Mouse (Mus musculus) heart, postnatal 10 days (tissue): Measurements from ENCODE around the gene Rbfox3. TPM values are rescaled to one million over a fixed set of nuclear protein-coding genes. Genes with fewer than 3 reads are reported as not detected.

ENCODE experiments used
- DNase-seq, 2 experiments: peaks; one replicate each; pipeline ENCODE4 v3.0.0; 2021
- intact Hi-C: fragments of 180-260 bp; cut with DNase I; formaldehyde crosslinking; loops from one replicate; pipeline ENCODE4 v1.15.1; 2025
- total RNA-seq, 2 experiments: library from RNA; stranded (reverse); gene quantifications; 2 replicates each; pipeline ENCODE4 v1.2.3; 2021

The Rbfox3 gene
- total RNA-seq, 2 experiments from 2014 or later, result 0.36 TPM; not detected in 1

DNA sequence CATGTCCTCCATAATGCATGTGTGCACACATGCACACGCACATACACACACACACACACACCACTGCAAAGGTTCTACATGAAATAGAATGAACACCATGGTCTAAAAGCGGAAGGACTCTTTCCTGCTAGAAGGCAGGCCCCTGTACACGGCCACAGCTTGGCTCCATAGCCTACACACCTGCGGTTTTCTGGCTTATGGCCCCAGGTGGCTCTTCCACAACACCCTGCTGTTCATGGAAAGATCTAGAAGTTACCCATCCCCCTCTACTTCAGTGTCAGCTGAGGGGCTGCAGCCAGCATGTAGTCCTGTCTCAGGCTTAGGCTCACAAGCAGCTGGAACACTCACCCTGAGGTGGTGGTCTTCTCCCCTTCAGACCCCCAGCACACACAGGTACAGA is 140.0 kb downstream of the Rbfox3 start:
- DNase-seq, result no peak
- intact Hi-C loops, result no loop called here

DNA sequence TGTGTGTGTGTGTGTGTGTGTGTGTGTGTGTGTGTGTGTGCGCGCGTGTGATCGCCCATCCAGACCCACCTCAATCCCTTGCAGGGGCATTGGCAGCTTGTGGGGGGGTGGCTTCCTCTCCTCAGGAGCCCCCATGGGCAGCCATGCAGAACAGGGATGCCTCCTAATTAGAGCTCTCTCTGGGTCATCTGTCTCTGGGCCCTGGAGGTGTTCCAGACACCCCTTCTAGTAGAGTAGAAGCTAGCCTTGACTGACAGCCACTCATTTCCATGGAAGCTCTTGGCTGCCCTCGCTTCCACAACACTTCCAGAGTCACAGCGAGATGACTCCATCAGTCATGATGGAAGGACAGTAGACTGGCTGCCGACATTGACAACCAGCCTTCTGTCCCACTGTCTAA is 140.6 kb downstream of the Rbfox3 start:
- intact Hi-C loops, result no loop called here
- DNase-seq, result no peak

DNA sequence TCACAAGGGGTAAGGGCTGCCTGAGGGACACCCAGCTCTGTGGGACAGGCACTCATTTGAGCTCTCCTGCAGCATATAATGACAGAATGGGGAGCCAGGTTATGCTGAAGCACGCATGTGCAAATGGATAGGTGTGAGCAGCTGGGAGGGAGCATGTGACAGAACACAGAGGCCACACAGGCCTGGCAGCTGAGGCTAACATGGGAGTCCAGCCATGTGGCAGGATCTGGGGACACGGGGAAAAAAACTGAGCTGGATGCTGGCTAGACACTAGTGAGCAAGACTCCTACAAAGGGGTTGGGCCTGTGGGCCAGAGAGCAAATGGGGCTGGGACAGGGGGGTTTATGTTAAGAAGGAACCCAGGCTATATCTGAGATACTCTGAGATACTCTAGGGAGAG is 141.9 kb downstream of the Rbfox3 start:
- intact Hi-C loops, result no loop called here

DNA sequence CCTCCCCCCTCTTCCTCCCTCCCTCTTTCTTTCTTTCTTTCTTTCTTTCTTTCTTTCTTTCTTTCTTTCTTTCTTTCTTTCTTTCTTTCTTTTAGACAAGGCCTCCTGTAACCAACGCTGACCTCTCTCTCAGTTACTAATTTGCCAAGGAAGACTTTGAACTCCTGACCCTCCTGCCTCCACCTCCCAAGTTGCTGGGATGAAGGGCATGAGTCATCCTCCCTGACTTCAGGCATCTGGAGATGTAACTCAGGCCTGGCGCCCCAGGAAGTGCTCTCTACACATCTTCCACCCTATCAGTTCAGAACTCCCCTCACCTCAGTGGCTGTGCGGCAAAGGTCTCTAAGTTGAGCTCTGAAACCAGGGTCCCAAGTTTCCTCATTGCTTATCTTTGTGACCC is 143.0 kb downstream of the Rbfox3 start:
- intact Hi-C loops, result no loop called here

More for the DNA sequence above, 141.9 kb downstream of the Rbfox3 start:
- DNase-seq, result no peak

DNA sequence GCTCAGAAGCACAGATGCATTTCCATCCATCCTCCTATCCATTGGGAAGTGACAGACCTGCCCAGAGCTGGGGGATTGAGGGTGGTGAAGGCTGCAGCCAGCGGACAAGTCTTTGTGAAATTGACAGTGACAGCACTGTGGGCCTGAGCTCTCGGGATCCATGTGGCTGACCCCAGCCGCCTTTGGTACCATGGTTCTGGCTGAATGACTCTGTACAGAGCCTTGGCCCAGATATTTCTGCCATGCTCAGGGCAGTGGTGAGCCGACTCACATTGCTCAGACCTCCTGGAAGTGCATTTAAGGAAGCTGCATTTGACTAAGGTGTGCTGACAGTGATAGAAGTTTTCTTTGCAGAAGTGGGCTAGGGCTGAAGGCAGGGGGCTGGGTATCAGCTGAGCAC is 144.0 kb downstream of the Rbfox3 start:
- DNase-seq, result no peak
- intact Hi-C loops, result no loop called here

More for the DNA sequence above, 143.0 kb downstream of the Rbfox3 start:
- no peak for DNase-seq

DNA sequence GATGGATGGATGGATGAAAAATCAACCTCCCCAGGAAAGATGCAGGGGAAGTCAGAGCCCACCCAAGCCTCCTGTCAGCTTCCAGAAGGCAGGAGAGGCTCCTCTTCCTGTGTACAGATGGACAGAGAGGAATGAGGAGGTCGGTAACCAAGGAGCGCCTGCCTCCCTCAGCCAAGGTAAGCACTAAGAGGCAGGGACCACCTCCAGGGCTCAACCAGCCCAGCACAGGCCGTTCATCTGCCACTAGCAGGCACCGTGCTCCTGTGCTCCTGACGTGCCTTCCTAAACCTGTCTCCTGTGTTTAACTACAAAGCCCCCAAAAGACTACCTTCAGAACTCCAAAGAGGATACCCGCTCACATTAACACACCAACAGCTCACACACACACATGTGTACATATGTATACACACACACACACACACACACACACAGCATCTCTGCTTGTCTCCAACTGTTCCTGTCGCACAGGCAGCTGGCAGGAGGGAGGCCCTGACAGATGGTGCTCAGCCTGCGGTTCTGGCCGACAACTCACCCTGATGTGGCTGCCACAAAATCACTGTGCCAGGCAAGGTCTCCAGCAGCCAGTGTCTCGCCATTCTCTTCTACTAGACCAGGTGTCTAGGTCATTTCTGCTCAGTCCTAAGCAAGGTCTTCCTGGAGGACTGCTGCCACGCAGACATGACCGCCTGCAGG is 151.0 kb downstream of the Rbfox3 start:
- DNase-seq, result no peak
- intact Hi-C loops, result no loop called here

DNA sequence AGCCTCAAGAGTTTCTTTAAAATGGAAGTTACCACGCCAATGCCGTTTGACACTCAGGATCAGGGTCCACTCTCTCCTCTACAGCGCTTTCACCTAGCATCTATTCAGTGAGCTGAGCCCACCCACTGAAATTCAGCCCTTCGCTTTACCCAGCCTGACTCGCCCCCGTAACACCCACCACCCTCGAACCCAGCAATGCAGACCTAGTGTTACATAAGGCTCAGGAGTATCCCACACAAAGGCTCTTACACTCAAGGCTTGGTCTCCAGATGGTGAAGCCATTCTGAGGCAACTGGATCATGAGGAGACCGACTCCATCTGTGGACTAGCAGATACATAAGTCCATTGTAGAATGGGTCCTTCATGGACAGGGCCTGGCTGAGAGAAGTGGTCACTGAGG is 152.2 kb downstream of the Rbfox3 start:
- DNase-seq, result no peak
- intact Hi-C loops, result no loop called here

DNA sequence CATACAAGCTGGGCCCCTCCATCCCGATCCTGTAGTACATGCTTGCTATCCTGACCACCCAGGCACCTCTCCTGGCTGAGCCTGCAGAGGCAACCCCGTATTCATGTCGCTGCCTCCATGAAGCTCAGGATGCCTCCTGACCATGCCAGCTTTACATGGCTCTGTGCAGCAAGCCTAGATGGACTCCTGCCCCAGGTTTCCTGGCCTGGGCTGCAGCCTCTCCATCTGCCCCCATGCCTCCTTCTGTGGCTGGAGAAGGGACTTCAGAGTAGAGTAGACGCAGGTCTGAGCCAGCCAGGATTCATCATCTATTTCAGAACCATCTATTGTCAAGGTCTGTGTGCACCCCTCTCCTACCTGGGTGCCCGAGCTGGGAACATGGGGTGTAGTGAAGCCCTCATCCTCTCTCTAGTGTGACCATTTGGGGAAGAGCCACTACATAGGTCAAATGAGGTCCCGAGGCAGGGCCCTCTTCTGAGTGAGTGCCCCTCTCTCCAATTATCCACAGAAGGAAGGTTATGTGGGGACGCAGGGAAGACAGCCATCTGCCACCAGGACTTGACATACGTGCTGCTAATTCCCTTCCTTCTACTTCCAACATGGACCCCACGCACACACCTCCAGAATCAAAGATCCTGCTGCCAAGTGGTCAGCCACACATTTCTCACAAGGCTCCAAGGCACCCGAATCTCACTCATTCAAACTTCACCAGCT is 153.0 kb downstream of the Rbfox3 start:
- intact Hi-C loops, result no loop called here
- DNase-seq, result no peak

DNA sequence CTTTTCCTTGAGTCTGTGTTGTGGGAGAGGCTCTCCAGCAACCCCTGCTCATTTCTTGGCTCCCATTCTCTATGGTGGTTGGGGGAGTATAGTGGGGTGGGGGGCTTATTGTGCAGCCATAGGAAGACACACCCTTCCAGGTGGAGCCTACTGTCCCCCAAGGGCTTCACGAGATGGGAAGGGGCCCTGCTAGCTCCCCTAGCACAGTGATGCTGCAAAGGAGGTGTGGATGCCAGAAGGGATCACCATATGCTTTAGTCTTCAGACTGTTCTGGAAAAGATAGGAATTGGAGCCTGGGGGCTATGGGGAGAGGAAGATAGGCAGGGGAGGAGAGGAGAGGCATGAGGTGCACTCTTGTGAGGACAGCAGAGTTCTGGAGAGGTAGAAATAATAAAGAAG is 153.9 kb downstream of the Rbfox3 start:
- intact Hi-C loops, result no loop called here
- DNase-seq, result no peak

DNA sequence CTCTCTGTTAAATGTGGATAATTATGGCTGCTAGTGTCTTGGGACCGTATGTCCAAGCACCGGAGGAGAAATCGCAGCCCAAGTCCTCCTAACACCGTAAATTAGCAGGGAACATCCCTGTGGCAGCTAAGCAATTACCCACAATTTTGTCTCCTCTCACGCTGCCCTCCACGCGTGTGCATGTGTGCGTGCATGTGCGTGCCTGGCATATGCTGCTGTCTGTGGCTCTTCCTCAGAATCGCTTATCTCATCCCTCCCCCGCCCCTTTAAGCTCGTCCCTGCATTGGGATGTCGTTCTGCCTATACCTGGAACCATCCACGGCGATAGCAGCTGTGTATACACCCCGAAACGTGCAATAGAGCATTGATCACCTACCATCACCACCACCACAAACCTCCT is 156.4 kb downstream of the Rbfox3 start:
- no peak for DNase-seq
- intact Hi-C loops, result no loop called here

DNA sequence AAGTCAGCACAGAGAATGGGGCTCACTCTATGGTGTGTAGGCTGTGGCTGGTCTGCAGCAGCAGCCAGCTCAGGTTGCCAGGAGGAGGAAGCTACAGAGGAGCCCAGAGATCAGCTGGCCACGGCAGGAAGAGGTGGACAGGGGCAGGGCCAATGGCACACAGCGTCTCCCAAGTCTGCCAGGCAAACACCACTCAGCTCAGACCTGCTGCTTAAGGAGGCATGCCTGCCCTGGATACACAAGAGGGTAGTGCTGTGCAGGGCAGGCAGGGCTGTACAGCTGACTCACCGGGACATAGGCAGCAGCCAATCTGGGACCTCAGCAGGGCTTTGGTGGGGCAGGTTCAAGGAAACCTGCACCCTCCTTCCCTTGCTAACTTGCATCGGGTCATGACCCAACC is 156.9 kb downstream of the Rbfox3 start:
- intact Hi-C loops, result no loop called here
- no peak for DNase-seq

DNA sequence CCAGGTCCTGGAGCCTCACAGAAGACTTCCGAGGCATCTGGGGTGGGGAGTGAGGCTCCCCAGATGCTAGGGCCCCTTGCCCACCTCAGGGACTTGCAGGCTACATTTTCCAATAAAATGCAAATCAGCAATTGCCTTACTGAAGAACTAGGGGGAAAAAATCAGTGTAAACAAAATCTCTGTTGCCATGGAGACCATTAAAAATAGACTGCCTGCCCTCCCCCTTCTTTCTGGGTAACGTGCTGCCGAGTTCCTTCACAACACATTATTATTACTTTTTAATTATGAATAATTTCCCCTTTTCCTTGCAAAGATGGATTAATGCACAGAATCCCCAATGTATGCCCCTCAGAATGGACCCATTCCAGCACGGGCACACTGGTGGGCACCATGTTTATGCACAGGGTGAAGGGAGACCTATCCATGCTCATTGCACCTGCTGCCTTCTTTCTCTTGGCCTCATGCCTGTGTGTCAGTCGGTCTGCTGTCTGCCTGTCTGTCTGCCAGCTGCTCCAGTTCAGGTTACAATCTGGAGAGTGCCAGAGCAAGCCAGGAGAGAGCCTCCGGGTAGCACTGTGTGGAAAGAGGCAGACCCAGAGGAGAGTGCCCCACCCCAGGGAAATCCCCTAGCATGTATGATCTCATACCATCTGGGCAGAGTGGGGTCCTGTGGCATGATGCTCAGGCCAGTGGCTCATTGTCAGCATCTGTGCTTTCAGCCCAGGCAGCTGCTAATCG is 159.3 kb downstream of the Rbfox3 start:
- no peak for DNase-seq

DNA sequence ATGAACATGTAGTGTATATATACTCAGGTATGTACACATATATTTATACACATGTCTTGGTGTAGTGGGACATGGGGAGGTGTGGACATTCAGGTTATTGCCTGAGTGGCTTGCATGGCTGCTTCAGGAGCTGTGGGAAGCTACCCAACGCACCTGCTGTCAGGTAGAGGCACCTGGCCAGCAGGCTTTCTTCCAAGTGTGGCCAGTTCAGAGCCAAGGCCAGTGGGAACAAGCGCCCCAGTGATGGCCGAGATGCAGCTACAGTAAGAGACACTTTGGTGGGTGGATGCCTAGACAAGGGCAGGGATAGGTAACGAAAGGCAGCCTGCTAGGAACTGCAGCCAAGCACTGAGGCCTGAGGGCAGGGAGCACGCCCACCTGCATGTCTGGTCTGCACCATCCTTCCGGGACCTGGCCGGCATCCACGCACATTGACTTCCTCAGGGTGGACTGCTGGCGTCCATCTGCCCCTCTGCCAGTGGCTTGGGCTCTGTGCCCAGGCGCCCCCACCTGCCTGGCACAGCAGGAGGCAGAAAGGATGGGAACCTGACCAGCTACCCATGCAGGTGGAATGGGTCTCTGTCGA is 160.6 kb downstream of the Rbfox3 start:
- intact Hi-C loops, result no loop called here
- DNase-seq, result no peak

More for the DNA sequence above, 159.3 kb downstream of the Rbfox3 start:
- intact Hi-C loops, result no loop called here

DNA sequence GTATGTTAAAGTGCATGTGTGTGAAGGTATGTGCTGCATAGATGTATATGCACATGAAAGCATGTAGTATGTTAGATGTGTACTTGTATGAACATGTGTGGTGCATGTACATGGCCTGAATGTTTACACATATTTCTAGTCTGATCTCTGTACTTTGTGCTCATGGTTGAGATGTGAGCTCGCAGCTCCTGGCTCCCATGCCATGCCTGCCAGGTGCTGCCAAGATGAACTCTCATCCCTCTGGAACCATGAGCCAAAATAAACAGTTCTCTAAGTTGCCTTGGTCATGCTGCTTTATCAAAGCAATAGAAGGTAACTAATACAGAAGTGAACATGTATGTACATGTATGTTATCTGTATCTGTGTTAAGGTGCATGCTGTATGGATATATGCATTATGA is 161.9 kb downstream of the Rbfox3 start:
- intact Hi-C loops, result no loop called here
- no peak for DNase-seq

DNA sequence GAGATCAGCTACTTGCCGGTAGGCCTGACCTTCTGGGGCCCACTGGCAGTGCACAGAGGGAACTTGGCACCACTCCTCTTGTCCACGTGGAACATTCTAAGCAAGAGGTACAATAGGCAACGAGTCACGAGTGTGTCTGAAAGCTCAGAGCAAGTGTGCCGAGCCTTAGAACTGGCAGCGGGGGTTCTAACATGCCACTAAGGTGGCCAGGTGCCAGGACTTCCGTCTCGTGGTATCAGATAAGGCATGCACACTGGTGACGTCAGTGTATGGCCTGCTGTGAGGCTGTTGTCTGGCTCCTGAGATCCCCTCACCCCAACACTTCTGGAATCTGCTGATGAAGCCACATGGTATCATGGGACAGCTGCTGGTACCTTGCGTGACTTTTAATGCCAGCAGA is 162.8 kb downstream of the Rbfox3 start:
- intact Hi-C loops, result no loop called here
- DNase-seq, result peak; percentile 53 to 66

DNA sequence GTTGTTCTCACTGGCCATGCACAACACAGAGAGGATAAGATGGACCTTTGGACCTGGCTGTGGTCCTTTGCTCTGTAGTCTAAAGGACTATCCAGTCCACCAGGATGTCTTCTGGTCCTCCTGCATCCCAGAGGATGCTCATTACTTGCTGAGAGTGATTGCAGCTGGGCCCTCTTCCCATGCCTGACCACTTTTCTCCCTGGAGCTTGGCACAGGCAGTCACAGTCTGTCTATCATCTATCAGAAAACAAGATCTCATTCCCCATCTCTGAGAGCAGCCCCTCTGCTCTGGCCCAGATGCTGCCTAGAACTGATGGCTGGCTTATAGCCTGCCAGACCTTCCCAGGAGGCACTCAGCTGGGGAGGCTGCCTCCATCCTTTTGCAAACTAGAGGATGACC is 166.1 kb downstream of the Rbfox3 start:
- intact Hi-C loops, result no loop called here
- DNase-seq, result no peak

DNA sequence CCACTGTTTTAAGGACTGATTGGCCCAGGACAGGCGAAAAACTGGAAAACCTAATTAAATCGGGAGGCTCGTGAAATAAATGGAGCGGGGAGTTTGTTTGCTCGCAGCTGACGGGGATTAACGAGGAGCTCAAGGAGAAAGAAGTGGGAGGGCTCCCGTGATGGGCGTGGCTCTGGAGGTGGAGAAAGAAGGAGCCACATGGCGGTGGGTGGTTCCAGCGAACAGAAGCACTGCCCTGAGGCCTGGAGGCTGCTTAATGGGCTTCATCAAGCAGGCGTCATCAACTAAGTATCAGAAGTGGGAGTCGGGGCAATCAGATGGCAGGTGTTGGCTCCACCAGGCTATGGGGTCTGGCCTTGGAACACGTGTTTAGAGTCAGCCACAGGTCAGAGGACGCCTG is 166.6 kb downstream of the Rbfox3 start:
- intact Hi-C loops, result no loop called here
- DNase-seq, result peak; percentile 50 to 53

DNA sequence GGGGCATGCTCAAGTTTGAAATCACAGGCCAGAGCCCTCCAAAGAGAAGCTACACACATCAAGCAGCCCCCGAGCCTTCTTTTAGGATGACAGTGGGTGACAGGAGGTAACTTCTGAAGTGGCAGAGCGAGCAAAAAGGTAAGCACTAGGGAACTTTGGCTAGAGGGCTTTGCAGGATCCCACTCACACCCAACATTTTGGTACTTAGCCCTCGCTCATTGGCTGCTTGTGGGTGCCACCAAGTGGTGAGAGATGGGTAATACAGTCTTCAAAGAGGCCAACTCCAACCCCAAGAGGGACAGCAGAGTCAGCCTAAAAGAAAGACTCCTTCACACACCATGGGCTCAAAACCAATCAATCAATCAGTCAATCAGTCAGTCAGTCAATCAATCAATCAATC is 168.6 kb downstream of the Rbfox3 start:
- DNase-seq, result peak; percentile 41 to 66

DNA sequence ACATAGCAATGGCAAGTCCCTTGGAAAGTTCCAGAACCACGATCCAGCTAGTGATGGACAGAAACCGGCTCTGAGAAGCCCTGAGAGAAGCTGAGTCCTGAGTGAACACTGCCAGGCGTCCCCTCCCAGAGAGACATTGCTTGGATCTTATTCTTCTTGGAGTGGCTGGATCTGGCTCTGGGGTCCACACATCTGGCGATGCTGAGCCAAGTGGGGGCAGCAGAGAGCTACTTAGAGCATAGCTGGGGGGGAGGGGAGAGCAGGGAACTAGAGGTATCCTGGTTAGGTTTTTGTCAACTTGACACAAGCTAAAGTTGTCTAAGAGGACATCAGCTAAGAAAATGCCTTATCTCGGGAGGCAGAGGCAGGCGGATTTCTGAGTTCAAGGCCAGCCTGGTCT is 170.1 kb downstream of the Rbfox3 start:
- intact Hi-C loops, result loop anchor here (2.0 kb wide), 2 partner anchors 232 to 294 kb away; no protein-coding TSS in a partner anchor
- DNase-seq, result peak in 1 of 2 experiments; percentile 30

More for the DNA sequence above, 168.6 kb downstream of the Rbfox3 start:
- intact Hi-C loops, result loop anchor here (2.0 kb wide), 1 partner anchor 232 kb away; no protein-coding TSS in a partner anchor

DNA sequence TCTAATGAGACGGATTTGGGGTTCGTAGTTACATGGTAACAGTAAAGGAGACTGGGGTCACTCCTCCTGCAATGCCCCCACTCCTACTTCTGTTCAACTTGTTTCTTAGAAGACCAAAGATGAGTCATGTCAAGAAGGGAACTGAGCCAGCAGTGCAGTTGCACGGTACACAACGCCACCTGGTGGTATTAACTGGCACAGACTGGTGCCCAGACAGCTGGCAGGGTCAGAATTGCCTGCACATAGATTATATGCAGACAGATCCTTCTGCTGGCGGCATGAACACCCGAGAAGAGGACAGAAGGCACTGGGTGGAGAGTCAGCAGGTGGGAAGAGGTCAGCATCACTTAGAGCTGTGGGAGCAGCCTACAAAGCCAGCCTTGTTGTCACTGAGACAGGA is 171.4 kb downstream of the Rbfox3 start:
- DNase-seq, result peak; percentile 71 to 85
- intact Hi-C loops, result loop anchor here (2.0 kb wide), 2 partner anchors 231 to 293 kb away; no protein-coding TSS in a partner anchor
